Mouse (Mus musculus) large intestine, adult 2 months (tissue): Measurements from ENCODE around the gene Epb41l1. TPM values are rescaled to one million over a fixed set of nuclear protein-coding genes. Genes with fewer than 3 reads are reported as not detected.

Experiments used
- DNase-seq: peaks from one replicate; pipeline ENCODE4 v3.0.0-alpha.2; 2012; ENCODE audit warnings: low read depth, low spot score
- WGBS: fragments of 180-500 bp; shearing (Covaris S2); methylation state at CpG from one replicate; pipeline ENCODE4 v1.1.7; 2018; 5-methylcytosine and 5-hydroxymethylcytosine counted together
- polyA plus RNA-seq: library from polyadenylated mRNA; depleted of rRNA; stranded (reverse); fragments of >200 nt; gene quantifications from 2 replicates; pipeline ENCODE4 v1.2.3, GENCODE M21; 2012

The Epb41l1 gene
- polyA plus RNA-seq, 1 experiment = 17.1 TPM

GRCm38 (mm10) chr2:156478046-156478690 lies 57.5 kb downstream of the Epb41l1 start:
- 84% methylated on average over 13 of the region's 13 CpGs for WGBS
- DNase-seq = no peak

GRCm38 (mm10) chr2:156479833-156480232 lies 59.1 kb downstream of the Epb41l1 start:
- DNase-seq = no peak
- 83% methylated on average over 7 of the region's 7 CpGs for WGBS

- WGBS = 82% methylated on average over 7 of the region's 7 CpGs
These were observed 59.6 kb downstream of the Epb41l1 start for GRCm38 (mm10) chr2:156480267-156480666.

GRCm38 (mm10) chr2:156482299-156482698 lies 61.6 kb downstream of the Epb41l1 start:
- DNase-seq = no peak

More at GRCm38 (mm10) chr2:156480267-156480666, 59.6 kb downstream of the Epb41l1 start:
- no peak for DNase-seq

GRCm38 (mm10) chr2:156482764-156483163 lies 62.1 kb downstream of the Epb41l1 start:
- DNase-seq = no peak
- 97% methylated on average over 3 of the region's 3 CpGs for WGBS

More at GRCm38 (mm10) chr2:156482299-156482698, 61.6 kb downstream of the Epb41l1 start:
- WGBS = 29% methylated on average over 13 of the region's 13 CpGs

- WGBS = 94% methylated on average over 7 of the region's 7 CpGs
- DNase-seq = no peak
These were observed 62.5 kb downstream of the Epb41l1 start for GRCm38 (mm10) chr2:156483204-156483603.

GRCm38 (mm10) chr2:156486086-156486751 lies 65.5 kb downstream of the Epb41l1 start:
- WGBS = 92% methylated on average over 12 of the region's 12 CpGs
- no peak for DNase-seq

GRCm38 (mm10) chr2:156487589-156488160 lies 67.0 kb downstream of the Epb41l1 start:
- DNase-seq = no peak

GRCm38 (mm10) chr2:156488166-156488814 lies 67.6 kb downstream of the Epb41l1 start:
- no peak for DNase-seq
- 84% methylated on average over 8 of the region's 8 CpGs for WGBS

More at GRCm38 (mm10) chr2:156487589-156488160, 67.0 kb downstream of the Epb41l1 start:
- 86% methylated on average over 10 of the region's 10 CpGs for WGBS

- 32% methylated on average over 11 of the region's 11 CpGs for WGBS
- no peak for DNase-seq
These were observed 69.5 kb downstream of the Epb41l1 start for GRCm38 (mm10) chr2:156490176-156490575.

GRCm38 (mm10) chr2:156491796-156492195 lies 71.1 kb downstream of the Epb41l1 start:
- no peak for DNase-seq
- WGBS = 43% methylated on average over 5 of the region's 5 CpGs

GRCm38 (mm10) chr2:156493766-156494165 lies 73.1 kb downstream of the Epb41l1 start:
- 78% methylated on average over 9 of the region's 9 CpGs for WGBS
- DNase-seq = no peak

- 89% methylated on average over 9 of the region's 9 CpGs for WGBS
- DNase-seq = no peak
These were observed 73.8 kb downstream of the Epb41l1 start for GRCm38 (mm10) chr2:156494465-156494864.

- 89% methylated on average over 12 of the region's 12 CpGs for WGBS
These were observed 74.2 kb downstream of the Epb41l1 start for GRCm38 (mm10) chr2:156494875-156495274.

GRCm38 (mm10) chr2:156496816-156497566 lies 76.3 kb downstream of the Epb41l1 start:
- DNase-seq = no peak

More at GRCm38 (mm10) chr2:156494875-156495274, 74.2 kb downstream of the Epb41l1 start:
- DNase-seq = no peak

GRCm38 (mm10) chr2:156497915-156498314 lies 77.2 kb downstream of the Epb41l1 start:
- DNase-seq = no peak
- 64% methylated on average over 5 of the region's 5 CpGs for WGBS

More at GRCm38 (mm10) chr2:156496816-156497566, 76.3 kb downstream of the Epb41l1 start:
- 77% methylated on average over 5 of the region's 5 CpGs for WGBS

- WGBS = 91% methylated on average over 1 of the region's 1 CpGs
- DNase-seq = no peak
These were observed 80.3 kb downstream of the Epb41l1 start for GRCm38 (mm10) chr2:156501025-156501424.

- WGBS = 74% methylated on average over 13 of the region's 13 CpGs
- DNase-seq = no peak
These were observed 84.8 kb downstream of the Epb41l1 start for GRCm38 (mm10) chr2:156505533-156505932.

- no peak for DNase-seq
- 85% methylated on average over 7 of the region's 7 CpGs for WGBS
These were observed 91.3 kb downstream of the Epb41l1 start for GRCm38 (mm10) chr2:156512028-156512427.
